Mouse (Mus musculus) heart, postnatal 0 days (tissue): Measurements from ENCODE around the gene Nudt8. TPM values are rescaled to one million over a fixed set of nuclear protein-coding genes. Genes with fewer than 3 reads are reported as not detected.
"Not testable (repeated sequence)": the region's sequence is repeated elsewhere in the genome, so short reads cannot be mapped to it uniquely, and the experiment has no call there.

Source experiments
- ATAC-seq: fragments of 200-750 bp; cut with Nextera tagmentation; 2 replicates; pipeline ENCODE4 v1.8.0; 2017; ENCODE audit warnings: low read depth, moderate number of reproducible peaks, moderate library complexity; ENCODE audit not compliant: insufficient read depth
- DNase-seq: peaks from one replicate; pipeline ENCODE4 v3.0.0-alpha.2; 2016; ENCODE audit warnings: low spot score
- H3K27ac ChIP-seq: fragments of 300-500 bp; sonication (generic); 2 replicates; pipeline ENCODE4 v1.5.1; 2014; ENCODE audit warnings: low read depth, mild to moderate bottlenecking
- H3K27me3 ChIP-seq: fragments of 300-500 bp; sonication (generic); 2 replicates; pipeline ENCODE4 v1.6.1; 2014; ENCODE audit warnings: low read length, mixed read lengths; ENCODE audit not compliant: control insufficient read depth, insufficient read depth
- H3K36me3 ChIP-seq: fragments of 300-500 bp; sonication (generic); replicated peaks from 2 replicates; pipeline ENCODE4 v1.6.1; 2014; ENCODE audit warnings: low read length, mixed read lengths; ENCODE audit not compliant: control insufficient read depth, insufficient read depth
- H3K4me1 ChIP-seq: fragments of 300-500 bp; sonication (generic); 2 replicates; pipeline ENCODE4 v1.6.1; 2014; ENCODE audit warnings: antibody characterized with exemption; ENCODE audit not compliant: control insufficient read depth, insufficient read depth
- H3K4me2 ChIP-seq: fragments of 300-500 bp; sonication (generic); 2 replicates; pipeline ENCODE4 v1.6.1; 2014; ENCODE audit warnings: low read depth, mild to moderate bottlenecking, low read length, moderate library complexity
- H3K4me3 ChIP-seq: fragments of 300-500 bp; sonication (generic); 2 replicates; pipeline ENCODE4 v1.5.1; 2014; ENCODE audit warnings: low read depth, low read length
- H3K9ac ChIP-seq: fragments of 300-500 bp; sonication (generic); replicated peaks from 2 replicates; pipeline ENCODE4 v1.6.1; 2014; ENCODE audit warnings: low read depth, low read length, mixed read lengths
- H3K9me3 ChIP-seq: fragments of 300-500 bp; sonication (generic); replicated peaks from 2 replicates; pipeline ENCODE4 v1.6.1; 2016; ENCODE audit warnings: low read length; ENCODE audit not compliant: control insufficient read depth
- CTCF ChIP-seq: IDR thresholded peaks from 2 replicates; pipeline ENCODE4 v1.5.1; 2016; ENCODE audit warnings: antibody characterized with exemption, control low read depth, low read depth
- EP300 ChIP-seq: IDR thresholded peaks from 2 replicates; pipeline ENCODE4 v1.6.1; 2016; ENCODE audit warnings: antibody characterized with exemption, low read depth
- WGBS: fragments of 180-500 bp; shearing (Covaris S2); extraction: QIAGEN DNeasy Blood & Tissue Kit; methylation state at CpG from one replicate; pipeline ENCODE4 v1.1.7; 2014; 5-methylcytosine and 5-hydroxymethylcytosine counted together
- polyA plus RNA-seq: library from polyadenylated mRNA; unstranded; fragments of >200 nt; fragmentation: Nextera tagmentation; extraction: Ambion mirVana; gene quantifications from 2 replicates; pipeline ENCODE4 v1.2.1, GENCODE M21; 2015
- total RNA-seq: library from RNA; depleted of rRNA; stranded (reverse); fragments of >200 nt; gene quantifications from 2 replicates; pipeline ENCODE4 v1.2.3, GENCODE M21; 2014; ENCODE audit warnings: low replicate concordance

The Nudt8 gene
- total and polyA plus RNA-seq, 2 experiments from 2014 or later, result 131 to 175 TPM

- TF ChIP-seq CTCF, result no peak
- TF ChIP-seq EP300, result no peak
- H3K4me1 ChIP-seq, result peaks cover 8% of the 10 kb centered on the region
- 54% methylated on average over 14 of the region's 14 CpGs for WGBS
- H3K4me2 ChIP-seq, result no peak overlapping the region
- H3K9ac ChIP-seq, result no peak overlapping the region
- no peak overlapping the region for H3K4me3 ChIP-seq
- H3K9me3 ChIP-seq, result no peaks in the 10 kb centered on the region
- no peaks in the 10 kb centered on the region for H3K36me3 ChIP-seq
- H3K27me3 ChIP-seq, result no peaks in the 10 kb centered on the region
- no peak for ATAC-seq
- H3K27ac ChIP-seq, result no peak overlapping the region
- DNase-seq, result no peak
Measured at GRCm38 (mm10) chr19:4042124-4042523, 41.7 kb downstream of the Nudt8 start.

- WGBS, result 82% methylated on average over 5 of the region's 5 CpGs
- not testable (repeated sequence) for ATAC-seq, H3K4me1 ChIP-seq
Measured at GRCm38 (mm10) chr19:4044109-4044508, 43.7 kb downstream of the Nudt8 start.

GRCm38 (mm10) chr19:4045966-4046865 lies 45.8 kb downstream of the Nudt8 start, which contains the start of gene Gstp2:
Gene Gstp2, minus strand, starts transcription at chr19:4046023.
- TF ChIP-seq CTCF, result peak; percentile 40; the same call in 1 of the 2 replicates
- TF ChIP-seq EP300, result no peak
- H3K9me3 ChIP-seq, result no peaks in the 10 kb centered on the region
- H3K4me2 ChIP-seq, result peak within 1 kb of the TSS; percentile 40
- ATAC-seq (peak; percentile 74), DNase-seq (peak; percentile 84)
- peak within 1 kb of the TSS; percentile 59 for H3K27ac ChIP-seq
- 37% methylated on average over 16 of the region's 16 CpGs for WGBS
- H3K4me1 ChIP-seq, result no peaks in the 10 kb centered on the region
- H3K27me3 ChIP-seq, result no peaks in the 10 kb centered on the region
- H3K4me3 ChIP-seq, result peak within 1 kb of the TSS; percentile 7; the same call in 1 of the 2 replicates
- no peaks in the 10 kb centered on the region for H3K36me3 ChIP-seq
- H3K9ac ChIP-seq, result no peak within 1 kb of the TSS

More at GRCm38 (mm10) chr19:4044109-4044508, 43.7 kb downstream of the Nudt8 start:
- not testable (repeated sequence) for H3K9me3 ChIP-seq, DNase-seq, H3K4me2 ChIP-seq, H3K4me3 ChIP-seq, H3K27ac ChIP-seq, H3K9ac ChIP-seq, H3K27me3 ChIP-seq, H3K36me3 ChIP-seq

GRCm38 (mm10) chr19:4046866-4047254 lies 46.5 kb downstream of the Nudt8 start:
- no peaks in the 10 kb centered on the region for H3K9me3 ChIP-seq
- no peak overlapping the region for H3K9ac ChIP-seq
- WGBS, result 81% methylated on average over 8 of the region's 8 CpGs
- no peak overlapping the region for H3K27ac ChIP-seq
- H3K4me1 ChIP-seq, result no peaks in the 10 kb centered on the region
- no peak overlapping the region for H3K4me3 ChIP-seq
- no peak for ATAC-seq
- no peak for TF ChIP-seq EP300
- no peak for TF ChIP-seq CTCF
- H3K27me3 ChIP-seq, result no peaks in the 10 kb centered on the region
- no peak for DNase-seq
- no peak overlapping the region for H3K4me2 ChIP-seq
- no peaks in the 10 kb centered on the region for H3K36me3 ChIP-seq

- no peak for ATAC-seq
- no peaks in the 10 kb centered on the region for H3K36me3 ChIP-seq
- TF ChIP-seq CTCF, result peak; percentile 78
- TF ChIP-seq EP300, result no peak
- DNase-seq, result no peak
- 25% methylated on average over 4 of the region's 4 CpGs for WGBS
- no peak overlapping the region for H3K4me2 ChIP-seq
- no peak overlapping the region for H3K9ac ChIP-seq
- H3K4me3 ChIP-seq, result no peak overlapping the region
- no peaks in the 10 kb centered on the region for H3K27me3 ChIP-seq
- H3K9me3 ChIP-seq, result no peaks in the 10 kb centered on the region
- no peak overlapping the region for H3K27ac ChIP-seq
- H3K4me1 ChIP-seq, result no peaks in the 10 kb centered on the region
Measured at GRCm38 (mm10) chr19:4047859-4048258, 47.5 kb downstream of the Nudt8 start.
